Mouse (Mus musculus): ENCODE results near the gene Cutal. TPM values are rescaled to one million over a fixed set of nuclear protein-coding genes. Genes with fewer than 3 reads are reported as not detected.

Gene Cutal
- total RNA-seq, 2 experiments from 2014 or later: 0.17 to 0.69 TPM

DNA sequence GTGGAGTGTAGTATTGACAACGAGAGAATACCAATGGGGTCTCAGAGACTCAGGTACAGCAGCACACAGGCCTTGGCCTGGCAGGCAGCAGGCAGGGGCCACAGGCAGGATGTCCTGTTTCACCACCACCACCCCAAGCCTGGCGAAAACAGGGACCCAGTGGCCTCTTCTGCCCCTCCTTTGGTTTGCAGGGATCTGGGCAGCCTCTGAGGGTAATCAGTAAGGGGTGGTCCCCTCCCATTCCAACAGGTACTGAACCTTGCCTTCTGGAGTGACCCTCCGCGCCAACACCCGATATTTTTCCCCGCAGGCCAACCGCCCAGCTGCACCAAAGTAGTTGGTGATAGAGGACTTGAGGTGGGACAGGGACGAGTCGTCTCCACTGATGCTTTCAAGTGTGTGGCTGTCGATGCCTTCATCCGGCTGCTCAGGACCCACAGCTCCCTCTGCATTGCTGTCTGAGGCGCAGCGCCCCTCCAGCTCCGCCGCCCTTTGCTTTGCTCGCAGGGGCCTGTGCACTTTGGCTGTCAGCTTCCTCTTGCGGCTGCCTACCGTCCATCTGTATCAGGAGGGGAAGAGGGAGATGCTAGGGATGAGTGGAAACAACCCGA is 21.4 kb downstream of the Cutal start:
- Histone ChIP-seq H3K27ac (no peak overlapping the region), H3K4me3 (no peak overlapping the region)
- DNase-seq: no peak
- intact Hi-C loops (cut with DNase I): no loop called here
- TF ChIP-seq CTCF (IDR thresholded peaks at IDR 0.05): no peak

DNA sequence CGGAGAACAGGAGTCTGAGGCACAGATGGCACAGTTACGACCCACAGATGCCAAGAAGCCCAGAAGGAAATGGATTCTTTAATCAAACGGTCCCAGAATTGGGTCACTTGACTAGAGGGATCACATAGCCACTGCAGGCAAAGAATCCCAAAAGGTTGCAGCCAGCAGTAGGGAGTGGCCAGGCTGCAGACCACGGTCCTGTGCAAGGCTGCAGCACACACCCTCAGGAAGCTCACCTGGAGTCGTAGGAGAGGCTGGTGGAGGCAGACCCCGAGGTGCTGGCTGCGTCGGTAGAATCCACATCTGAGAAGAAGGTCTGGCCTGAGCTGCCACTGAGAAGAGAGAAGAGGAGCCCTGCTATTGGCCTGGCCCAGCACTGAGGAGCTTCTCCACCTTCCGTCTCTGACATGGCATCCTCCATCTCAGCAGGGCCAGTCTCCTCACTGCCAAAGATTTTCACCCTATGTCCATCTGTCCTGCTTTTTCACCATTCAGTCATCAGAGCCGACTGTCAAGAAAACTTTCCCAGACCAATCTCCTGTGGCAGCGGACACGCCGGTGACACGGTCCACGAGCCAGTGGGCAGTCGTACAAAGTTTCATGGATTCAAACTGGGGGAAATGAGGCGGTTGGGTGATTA is 22.7 kb downstream of the Cutal start:
- intact Hi-C loops (cut with DNase I): no loop called here
- H3K27ac ChIP-seq: no peak overlapping the region
- no peak overlapping the region for H3K4me3 ChIP-seq
- no peak for DNase-seq
- TF ChIP-seq CTCF (IDR thresholded peaks at IDR 0.05): no peak

DNA sequence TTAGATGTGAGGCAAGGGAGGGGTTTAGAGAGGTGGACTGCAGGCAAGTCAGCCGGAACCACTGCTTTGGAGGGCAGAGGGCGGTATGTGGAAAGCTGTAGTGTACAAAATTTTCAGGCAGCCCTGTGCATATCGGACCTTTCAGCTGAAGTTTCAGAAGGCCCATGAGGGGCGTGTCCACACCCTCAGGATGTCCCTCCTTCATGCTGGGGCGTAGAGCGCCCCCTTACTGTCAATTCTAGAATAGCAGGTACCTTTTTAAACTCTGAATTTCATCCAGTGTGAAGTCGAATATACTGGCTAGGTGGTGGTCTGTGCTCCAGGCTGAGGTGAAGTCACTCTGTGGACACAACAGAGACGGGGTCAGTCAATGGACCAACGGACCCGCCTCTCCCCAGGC is 23.6 kb downstream of the Cutal start:
- no peak for DNase-seq
- intact Hi-C loops (cut with DNase I): loop anchor here (2.0 kb wide), 1 partner anchor 27 kb away; no protein-coding TSS in a partner anchor
- TF ChIP-seq CTCF (IDR thresholded peaks at IDR 0.05): peak; percentile 70
- no peak overlapping the region for H3K27ac ChIP-seq
- no peak overlapping the region for H3K4me3 ChIP-seq

DNA sequence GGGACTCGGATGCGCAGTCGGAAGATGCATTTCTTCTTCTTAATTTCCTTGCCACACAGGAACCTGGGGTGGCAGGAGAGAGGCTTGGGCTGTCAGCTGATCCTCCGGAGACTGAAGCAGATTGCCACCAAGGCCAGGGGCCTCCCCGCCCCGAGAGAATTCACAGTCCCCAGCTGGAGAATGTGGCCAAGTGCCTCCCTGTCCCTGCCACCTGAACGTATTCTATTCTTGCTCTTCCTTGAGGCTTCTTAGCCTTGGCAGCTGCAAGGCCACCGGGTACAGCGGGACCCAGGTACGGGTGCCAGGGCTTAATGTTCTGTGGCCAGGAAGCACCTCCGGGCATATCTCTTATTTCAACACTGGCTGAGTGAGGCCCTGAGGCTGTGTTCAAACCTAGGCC is 25.5 kb downstream of the Cutal start:
- H3K27ac ChIP-seq: no peak overlapping the region
- TF ChIP-seq CTCF (IDR thresholded peaks at IDR 0.05): no peak
- intact Hi-C loops (cut with DNase I): loop anchor here (2.0 to 5.0 kb wide), 2 partner anchors 29 to 73 kb away; no protein-coding TSS in a partner anchor
- DNase-seq: peak; percentile 62
- no peak overlapping the region for H3K4me3 ChIP-seq

DNA sequence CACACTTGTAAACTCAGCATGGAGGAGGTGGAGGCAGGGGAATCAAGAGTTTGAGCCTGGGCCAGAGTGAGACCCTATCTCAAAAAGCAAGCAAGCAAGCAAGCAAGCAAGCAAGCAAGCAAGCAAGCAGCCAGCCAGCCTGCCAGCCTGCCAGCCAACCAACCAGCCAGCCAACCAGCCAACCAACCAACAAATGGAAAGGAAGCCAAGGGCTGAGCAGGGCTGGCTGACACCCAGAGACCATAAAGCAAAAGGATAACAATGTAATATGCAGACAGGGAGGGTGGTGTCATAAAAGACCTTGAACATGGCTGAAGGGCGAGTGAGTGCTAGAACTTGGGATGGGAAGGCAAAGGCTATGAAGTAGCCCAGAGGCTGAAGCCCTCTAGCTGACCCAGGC is 26.2 kb downstream of the Cutal start:
- no peak overlapping the region for H3K27ac ChIP-seq
- no peak for DNase-seq
- no peak overlapping the region for H3K4me3 ChIP-seq
- no peak for TF ChIP-seq CTCF (IDR thresholded peaks at IDR 0.05)
- intact Hi-C loops (cut with DNase I): loop anchor here (5.0 kb wide), 1 partner anchor 72 kb away; no protein-coding TSS in a partner anchor

DNA sequence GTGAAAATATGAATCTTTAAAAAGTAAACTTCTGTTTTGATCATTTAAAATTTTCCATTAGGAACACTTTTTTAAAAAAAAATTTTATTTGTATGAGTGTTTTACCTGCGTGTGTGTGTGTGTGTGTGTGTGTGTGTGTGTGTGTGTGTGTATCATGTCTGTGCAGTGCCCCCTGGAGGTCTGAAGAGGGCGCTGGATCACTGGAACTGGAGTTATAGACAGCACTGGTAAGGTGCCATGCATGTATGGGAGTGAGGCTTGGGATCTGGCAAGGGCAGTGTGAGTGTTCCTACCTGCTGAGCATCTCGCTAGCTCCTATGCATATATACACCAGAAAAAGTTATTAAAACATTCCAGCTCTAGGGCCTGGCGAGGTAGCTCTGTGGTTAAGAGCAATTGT is 27.5 kb downstream of the Cutal start:
- no peak overlapping the region for H3K4me3 ChIP-seq
- DNase-seq: no peak
- intact Hi-C loops (cut with DNase I): loop anchor here (5.0 kb wide), 1 partner anchor 71 kb away; no protein-coding TSS in a partner anchor
- H3K27ac ChIP-seq: no peak overlapping the region
- no peak for TF ChIP-seq CTCF (IDR thresholded peaks at IDR 0.05)

DNA sequence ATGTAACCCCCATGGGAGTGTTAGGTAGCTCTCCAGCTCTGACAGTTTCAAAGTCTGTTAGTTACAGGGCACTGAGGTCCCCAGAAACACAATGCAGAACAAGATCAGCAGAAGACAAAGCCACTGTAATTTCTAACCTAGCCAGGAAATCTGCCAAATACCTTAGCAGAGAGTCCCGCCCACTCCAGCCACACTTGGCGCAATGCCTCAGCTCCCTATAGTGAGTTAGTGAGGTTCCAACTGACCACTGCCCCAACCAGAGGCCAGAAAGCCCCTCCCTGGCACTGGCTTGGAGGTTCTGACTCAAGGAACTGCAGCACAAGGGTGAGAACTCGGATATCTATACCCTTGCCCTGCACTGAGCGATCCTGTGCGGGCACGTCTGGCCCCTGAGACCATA is 28.5 kb downstream of the Cutal start:
- no peak for DNase-seq
- no peak for TF ChIP-seq CTCF (IDR thresholded peaks at IDR 0.05)
- intact Hi-C loops (cut with DNase I): loop anchor here (5.0 kb wide), 1 partner anchor 70 kb away; no protein-coding TSS in a partner anchor
- H3K27ac ChIP-seq: no peak overlapping the region
- H3K4me3 ChIP-seq: no peak overlapping the region

DNA sequence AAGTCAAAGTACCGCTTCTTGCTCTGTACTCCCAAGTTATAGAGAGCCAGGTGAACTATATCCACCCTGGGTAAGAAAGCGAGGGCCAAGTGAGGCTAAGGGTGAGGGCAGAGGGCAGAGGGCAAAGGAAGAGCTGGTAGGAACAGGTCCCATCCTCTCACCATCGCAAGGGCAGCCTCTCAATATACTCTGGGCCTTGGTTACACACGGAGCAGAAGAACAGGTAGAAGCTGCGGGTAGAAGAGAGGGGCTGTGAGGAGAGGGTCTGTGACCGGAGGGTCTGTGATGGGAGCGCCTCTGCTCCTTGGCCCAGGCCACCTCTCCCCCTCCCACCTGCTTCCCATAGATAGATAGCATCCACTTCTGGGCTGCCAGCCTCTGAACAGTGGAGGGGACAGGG is 29.0 kb downstream of the Cutal start:
- TF ChIP-seq CTCF (IDR thresholded peaks at IDR 0.05): no peak
- Histone ChIP-seq H3K27ac (no peak overlapping the region), H3K4me3 (no peak overlapping the region)
- intact Hi-C loops (cut with DNase I): loop anchor here (5.0 kb wide), 1 partner anchor 69 kb away; no protein-coding TSS in a partner anchor
- no peak for DNase-seq

DNA sequence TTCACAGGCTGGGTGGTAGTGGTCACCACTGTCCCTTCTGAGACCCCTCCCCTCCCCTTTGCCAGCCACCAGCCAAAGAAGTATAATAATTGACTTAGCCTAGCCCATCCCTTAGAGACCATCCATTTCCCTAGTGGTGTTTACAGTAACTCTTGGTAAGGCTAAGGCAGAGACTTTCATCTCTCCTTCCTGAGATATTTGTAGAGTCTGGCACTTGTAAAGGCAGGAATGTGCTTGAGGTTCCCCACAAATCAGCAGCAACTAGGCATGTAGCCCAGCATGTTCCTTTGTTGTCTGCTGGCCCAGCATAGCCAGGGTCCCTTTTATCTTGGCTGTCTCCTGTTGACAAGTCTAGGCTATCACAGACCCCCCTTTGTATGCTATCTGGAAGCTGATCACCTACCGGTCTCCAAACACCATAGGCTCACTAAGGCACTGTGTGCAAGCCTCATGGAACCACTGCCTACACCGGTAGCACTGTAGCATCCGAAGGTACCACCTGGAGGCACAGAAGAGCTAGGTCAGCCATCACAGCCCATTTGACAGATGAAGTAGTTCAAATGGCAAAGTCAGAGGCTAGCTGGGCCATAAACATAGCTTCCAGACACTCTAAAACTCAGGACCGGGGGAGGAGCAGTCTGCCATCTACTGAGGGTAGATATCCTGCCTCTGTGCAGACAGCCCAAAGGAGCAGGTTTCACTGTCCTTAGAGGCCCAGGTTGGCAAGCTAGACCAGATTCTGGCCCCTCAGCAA is 29.6 kb downstream of the Cutal start:
- TF ChIP-seq CTCF (IDR thresholded peaks at IDR 0.05): no peak
- DNase-seq: no peak
- peak overlapping the region; percentile 74 for H3K4me3 ChIP-seq
- intact Hi-C loops (cut with DNase I): loop anchor here (5.0 kb wide), 1 partner anchor 68 kb away; no protein-coding TSS in a partner anchor
- peak overlapping the region; percentile 92 for H3K27ac ChIP-seq

DNA sequence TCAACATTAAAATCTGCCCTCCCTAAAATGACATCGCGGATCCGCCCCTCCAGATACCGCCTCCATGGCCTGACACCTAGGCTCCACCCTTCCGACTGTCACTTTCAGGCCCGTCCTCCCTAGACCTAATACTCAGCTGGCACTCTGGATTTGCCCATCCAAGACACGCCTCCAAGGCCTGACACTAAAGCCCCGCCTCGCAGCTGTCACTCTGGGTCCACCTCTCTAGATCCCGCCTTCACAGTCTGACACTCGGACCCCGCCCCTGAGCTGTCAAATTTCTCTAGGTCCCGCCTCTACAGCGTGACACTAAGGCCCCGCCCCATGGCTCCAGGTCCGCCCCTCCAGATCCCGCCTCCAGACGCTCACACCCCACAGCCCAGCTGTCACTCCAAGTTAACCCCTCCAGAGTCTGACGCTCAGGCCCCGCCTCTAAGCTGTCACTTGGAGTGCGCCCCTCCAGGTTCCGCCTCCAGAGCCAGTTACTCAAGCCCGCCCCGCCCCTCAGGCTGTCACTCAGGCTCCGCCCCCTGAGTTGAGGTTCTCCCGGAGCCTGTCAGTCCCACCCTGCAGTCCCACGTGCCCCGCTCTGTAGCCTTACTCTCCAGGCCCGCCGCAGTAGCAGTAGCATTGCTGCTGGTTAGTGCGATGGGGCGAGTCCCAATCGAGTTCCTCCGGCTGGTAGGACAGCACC is 30.8 kb downstream of the Cutal start:
- intact Hi-C loops (cut with DNase I): loop anchor here (5.0 kb wide), 1 partner anchor 67 kb away; no protein-coding TSS in a partner anchor
- peak; percentile 99 for DNase-seq
- peak overlapping the region; percentile 74 for H3K4me3 ChIP-seq
- TF ChIP-seq CTCF (IDR thresholded peaks at IDR 0.05): no peak
- H3K27ac ChIP-seq: peak overlapping the region; percentile 92

DNA sequence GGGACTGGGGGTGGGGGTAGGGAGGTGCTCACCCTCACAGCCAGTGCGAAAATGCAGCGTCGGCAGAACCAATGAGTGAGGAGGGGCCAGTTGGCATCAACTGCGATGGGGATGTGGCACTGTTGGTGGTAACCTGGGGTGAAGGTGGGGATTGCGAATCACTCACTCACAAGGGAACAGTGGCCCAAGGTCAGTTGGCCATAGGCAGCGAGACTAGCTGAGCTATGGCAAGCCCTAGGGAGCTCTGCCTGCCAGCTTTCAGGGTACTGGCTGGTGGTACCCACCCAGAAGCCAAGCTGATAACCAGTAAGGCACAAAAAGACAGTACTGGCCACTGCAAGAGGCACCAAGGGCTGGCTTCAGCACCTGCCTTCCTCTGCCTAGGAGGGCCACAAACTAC is 32.2 kb downstream of the Cutal start:
- intact Hi-C loops (cut with DNase I): no loop called here
- TF ChIP-seq CTCF (IDR thresholded peaks at IDR 0.05): no peak
- Histone ChIP-seq H3K27ac (peak overlapping the region; percentile 41), H3K4me3 (no peak overlapping the region)
- DNase-seq: no peak

DNA sequence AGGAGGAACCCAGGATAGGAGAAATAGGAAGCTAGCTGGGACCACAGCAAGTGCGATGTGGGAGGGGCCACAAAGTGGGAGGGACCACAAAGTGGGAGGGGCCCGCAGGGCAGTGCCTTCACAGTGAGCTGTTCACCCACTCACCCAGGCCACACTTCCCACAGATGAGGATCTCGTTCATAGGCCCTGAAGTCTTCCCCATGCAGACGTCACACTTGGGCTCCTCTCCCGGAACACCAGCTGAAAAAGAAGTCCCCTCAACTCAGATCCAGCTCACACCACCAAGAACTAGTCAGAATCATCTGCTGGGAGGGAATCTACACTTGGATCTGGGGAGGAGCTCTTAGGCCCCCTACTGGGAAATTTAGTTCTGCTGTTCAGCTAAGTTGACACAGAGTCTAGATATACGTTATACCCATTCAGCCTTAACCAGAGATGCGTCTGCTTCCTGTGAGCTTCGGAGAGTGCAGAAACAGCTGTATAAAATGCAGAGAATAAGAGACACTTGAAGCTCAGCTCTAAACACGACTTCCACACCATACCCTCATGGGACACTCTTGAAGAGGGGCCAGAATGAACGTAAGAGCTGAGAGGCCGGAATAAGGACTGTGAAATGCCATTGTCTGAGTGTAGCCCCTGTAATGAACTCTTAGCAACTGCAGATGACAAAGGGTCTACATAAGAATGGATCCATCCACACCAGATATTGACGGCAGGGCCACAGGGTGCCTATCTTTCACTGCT is 32.8 kb downstream of the Cutal start:
- peak overlapping the region; percentile 41 for H3K27ac ChIP-seq
- peak; percentile 71 for DNase-seq
- intact Hi-C loops (cut with DNase I): no loop called here
- no peak overlapping the region for H3K4me3 ChIP-seq
- no peak for TF ChIP-seq CTCF (IDR thresholded peaks at IDR 0.05)
